Mouse (Mus musculus) urinary bladder, postnatal 10 days (tissue): ENCODE measurements around the gene Syt14.

Source experiments
- DNase-seq: peaks from one replicate; pipeline ENCODE4 v3.0.0; 2022; ENCODE audit warnings: low spot score

The Syt14 gene

DNA sequence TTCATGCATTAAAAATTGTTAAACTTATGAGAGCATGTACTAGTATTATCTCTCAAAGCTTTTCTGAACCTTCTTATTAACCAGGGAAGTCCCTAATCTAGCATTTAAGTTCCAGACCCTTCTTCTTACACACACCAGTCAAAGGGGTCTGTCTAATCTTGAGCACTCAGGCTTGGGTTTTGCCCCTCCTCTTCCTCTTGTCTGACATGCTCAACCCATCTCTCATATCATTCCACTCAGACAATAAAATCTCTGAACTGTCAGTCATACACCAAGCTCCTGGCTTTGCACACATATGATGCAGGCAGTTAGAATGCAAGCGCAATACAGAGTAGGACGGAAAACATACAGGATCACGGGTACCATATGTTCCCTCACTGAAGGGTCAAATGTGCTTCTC is 48.4 kb downstream of the Syt14 start:
- DNase-seq: no peak

DNA sequence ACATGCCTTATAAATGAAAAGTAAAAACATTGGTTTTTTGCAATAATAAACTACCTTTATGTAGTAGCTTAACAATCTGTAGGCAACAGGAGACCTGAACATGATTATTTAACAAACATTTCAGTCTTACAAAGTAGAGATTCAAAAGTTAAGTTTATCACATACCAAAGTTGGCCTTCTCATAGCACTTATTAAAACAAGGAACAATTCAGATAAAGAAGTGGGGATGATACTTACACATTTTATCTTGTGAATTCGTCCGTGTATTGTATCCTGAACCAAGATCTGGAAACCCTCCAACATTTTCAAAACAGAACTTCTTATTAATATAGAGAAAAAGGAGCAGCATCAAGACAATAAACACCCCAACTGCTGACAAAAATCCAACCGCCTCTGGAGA is 49.1 kb downstream of the Syt14 start:
- no peak for DNase-seq

DNA sequence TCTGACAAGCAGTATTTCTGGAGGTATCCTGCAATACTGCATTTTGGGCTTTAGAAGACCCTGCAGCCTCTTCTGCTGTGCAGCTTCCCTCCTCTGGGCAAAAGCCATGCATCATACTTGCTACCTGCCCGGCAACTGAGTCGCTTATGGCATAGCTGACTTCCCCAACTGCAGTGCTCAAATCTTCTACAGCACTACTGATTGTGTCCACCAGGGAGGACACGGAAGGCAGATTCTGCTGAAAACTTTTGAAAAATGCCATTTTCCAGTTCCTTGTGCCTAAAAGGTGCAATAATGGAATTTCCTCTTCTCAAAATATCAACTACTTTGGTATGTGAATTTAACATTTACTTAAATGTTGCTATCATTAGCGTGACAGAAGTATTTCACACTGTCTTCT is 51.2 kb downstream of the Syt14 start:
- DNase-seq: no peak

DNA sequence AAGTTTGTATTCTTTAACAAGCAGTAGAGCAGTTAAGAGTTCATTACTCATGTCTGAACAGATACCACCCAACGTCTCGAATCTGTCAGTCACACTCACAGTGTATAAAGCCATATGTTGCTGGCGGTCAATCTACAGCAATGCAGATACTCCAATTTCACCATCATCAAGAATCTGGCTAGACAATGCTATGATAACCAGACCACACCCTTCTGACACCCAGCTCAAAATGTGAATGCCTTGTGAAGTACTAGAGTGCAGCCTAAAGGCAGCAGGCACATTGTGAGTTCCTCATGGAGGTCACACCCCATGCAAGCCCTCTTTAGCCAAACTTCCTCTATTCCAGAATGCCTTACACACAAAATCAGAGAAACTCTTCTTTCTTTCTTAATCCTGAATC is 53.9 kb downstream of the Syt14 start:
- no peak for DNase-seq

DNA sequence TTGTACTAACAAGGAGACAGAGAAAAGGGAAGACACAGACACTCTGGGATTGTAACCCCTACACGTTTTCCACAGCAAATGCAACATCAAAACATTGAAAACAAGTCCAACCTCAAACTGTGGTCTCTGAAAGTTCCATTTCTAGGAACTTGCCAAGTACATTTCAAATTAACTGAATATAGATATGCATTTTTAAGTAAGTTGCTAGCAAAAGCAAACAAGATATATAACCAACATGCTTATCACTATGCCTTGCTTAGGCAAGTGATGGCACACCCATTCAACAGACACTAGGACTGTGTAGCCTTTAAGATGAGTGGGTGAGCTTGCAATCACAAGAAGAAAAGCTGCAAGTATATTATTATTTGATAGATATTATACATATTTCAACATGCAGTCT is 54.5 kb downstream of the Syt14 start:
- DNase-seq: no peak

DNA sequence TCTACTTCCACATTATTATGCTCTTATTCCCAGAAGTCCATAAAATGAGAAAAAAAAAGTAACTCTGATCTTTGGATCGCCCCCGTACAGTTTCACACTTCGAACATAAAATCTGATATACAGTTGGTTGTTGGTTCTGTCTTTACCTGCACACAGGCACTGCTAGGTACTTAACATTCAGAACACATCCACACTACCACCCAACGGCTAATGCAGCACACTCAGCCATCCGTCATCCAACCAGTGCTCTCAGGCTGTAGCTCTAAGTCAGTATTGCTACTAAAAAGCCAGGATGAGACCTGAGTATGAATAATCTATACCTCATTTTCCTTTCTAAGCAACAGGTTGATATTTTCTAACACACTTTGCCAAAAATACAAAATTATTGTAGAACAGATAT is 73.3 kb downstream of the Syt14 start:
- DNase-seq: no peak

DNA sequence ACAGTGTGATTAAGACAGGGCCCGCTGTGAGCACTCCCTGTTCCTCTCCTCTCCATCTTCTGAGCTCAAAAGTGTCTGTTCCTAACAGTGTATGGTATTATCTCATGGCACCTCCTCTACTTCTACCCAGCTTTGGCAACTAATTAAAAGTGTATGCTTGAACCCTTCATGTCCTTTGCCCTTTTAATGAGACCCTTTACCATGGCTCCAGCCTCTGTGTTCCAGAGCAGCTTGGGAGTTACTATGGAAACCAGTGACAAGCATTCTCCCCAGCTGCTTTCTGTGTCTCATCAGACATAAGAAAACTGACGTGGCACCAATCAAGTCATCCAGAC is 87.8 kb downstream of the Syt14 start:
- DNase-seq: no peak

DNA sequence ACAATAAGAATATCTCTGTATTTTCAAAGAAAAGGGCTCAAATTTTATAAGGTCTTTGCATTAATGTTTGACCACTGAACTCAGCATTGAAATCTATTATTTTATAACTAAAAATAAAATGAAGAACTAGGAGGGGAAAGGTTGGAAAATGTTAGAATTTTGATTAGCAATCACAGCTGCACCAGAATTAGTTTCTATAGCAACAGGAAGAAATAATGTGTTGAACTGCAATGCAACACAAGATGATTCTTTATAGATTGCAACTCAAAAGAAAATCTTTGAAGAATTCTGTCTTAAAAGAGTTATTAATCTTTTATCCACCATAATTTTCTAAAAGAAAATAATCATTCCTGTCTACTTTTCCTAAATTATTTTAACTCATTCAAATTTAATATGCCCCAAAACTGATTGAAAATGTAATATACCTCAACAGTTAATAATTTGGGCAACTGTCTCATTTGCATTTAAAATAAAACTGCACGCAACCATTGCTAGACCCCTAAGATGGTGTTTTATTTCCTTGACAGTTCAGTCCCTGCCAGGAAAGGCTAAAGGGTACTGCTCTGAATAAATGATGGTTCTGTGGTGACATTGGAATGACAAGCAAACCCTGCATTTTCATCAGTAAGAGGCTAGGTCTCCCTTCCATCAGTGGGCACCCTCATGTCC is 88.3 kb downstream of the Syt14 start:
- no peak for DNase-seq

DNA sequence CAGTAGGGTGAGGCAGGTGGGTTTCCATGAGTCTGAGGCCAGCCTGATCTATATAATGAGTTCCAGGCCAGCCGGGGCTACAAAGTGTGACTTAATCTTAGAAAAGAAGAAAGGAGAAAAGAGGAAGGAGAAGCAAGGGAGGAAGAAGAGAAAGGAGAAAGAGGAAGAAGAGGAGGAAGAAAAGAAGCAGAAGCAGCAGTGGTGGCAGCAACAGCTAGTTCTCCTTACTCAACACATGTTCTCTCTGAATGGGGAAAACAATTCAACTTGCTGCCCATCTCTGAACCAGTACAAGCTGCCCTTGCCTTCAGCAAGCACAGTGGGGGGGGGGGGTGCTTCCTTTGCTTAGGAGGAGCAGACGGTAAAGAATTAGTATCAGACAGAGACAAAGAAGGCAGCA is 96.5 kb downstream of the Syt14 start:
- no peak for DNase-seq

DNA sequence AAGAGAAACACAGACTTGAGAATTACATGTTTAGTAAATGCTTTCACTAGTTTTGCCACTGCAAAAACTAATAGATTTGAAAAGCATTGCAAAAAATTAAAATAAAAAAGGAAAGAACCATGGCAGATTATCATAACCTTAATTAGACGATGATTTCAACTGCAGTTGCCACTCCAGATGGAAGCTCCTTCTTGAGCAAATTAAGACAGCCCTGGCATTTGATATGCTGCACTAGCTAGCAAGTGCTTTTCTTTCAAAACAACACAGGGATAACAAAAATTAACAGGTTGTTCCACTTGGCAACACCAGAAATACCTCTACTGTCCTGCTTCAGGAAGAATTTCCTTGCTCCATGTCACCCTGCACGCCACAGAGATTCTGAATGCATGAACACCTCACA is 97.6 kb downstream of the Syt14 start:
- DNase-seq: no peak

DNA sequence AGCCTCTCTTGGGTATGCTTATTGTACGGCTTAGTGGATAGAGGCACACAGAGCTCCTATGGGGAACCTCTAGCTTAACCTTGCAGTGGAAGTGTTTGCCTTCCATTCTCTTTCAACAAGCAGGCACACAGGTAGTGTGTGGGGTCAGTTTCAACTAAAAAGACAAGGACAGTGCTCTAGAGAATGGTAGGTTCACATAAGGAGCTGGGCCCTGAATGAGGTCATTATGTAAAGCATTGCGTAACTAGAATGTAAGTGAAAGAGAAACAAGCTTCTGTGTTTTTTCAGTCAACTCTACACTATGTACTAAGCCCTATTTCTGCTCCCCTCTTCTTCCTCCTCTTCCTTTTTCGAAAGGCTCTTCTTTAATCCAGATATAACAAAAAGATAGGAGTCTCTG is 103.8 kb downstream of the Syt14 start:
- DNase-seq: no peak

DNA sequence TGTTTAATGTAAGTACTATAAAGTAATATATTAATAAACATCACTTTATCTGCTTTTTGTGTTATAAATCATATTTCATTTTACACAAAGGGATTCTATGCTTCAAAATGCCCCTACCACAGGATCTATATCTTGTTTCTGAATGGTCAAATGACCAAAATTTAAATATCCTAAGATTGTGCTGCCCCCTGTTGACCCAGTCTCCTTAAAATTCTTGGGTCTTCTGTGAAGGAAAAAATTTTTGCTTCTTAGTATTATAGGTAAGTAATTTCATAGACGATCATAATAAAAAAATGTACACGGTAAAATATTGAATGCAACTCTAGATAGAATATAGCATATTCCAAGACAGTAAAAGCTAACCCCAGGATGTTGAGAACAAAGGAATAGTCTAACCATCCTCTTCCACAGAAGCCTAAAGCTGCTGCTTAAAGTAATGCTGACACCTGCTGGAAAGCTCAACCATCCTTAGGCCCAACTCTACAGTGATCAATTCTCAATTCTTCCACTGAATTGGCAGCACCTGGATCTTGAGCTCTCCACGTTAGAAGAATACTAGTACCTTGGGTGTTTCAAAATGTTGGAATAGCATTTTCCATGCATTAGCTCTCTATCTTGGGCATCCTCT is 123.4 kb downstream of the Syt14 start:
- no peak for DNase-seq

DNA sequence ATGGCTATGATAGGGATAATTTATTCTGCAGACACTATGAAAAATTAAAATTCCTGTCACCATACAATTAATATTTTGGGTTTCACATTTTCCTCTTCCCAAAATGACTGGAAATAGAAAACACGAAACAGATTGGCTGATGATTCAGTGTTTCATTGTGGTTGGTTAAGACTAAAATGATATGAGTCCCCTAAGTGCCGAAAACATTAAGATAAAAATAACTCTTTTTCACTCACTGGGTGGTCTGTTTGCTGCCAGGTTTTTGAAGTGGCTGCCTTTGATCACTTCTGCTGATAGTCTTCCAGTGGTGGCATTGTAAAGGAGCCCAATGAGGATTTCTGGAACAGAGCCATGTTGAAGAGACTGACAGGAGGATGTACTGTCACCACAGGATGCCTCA is 134.1 kb downstream of the Syt14 start:
- no peak for DNase-seq

DNA sequence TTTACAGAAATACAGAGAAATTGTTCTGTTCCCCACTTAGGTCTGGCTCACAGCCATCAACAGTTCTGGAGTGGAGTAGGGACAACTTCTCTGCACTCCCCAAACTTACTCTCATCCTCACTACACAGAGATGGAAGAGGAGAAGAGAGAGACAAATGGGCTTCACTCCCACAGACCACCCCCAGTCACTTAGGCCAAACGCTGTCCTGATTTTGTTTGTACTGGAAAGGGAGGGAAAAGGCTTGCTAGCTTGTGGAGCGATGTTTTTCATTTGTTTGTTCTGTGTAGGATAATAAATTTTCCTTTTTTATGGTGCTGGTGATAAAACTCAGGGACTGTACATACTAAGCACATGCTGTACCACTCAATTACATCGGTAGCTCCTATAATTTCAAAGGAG is 134.7 kb downstream of the Syt14 start:
- no peak for DNase-seq

DNA sequence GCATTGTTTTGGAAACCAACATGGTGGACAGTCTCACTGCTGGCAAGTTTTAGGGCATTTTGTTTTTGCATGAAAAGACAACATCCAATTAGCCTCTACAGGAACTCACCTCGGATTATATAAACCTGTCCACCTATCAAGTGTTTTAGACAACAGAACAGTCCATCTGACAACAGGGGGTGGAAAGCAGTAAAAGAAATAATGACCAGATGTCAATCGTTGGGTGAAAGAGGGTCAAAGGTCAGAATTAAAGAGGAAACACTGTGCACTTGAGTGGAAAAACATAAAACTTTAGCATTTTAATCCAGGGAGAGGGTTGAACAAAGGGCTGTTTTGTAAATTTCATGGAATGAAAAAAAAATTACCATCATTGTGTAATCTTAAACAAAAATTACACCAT is 136.8 kb downstream of the Syt14 start:
- DNase-seq: no peak

DNA sequence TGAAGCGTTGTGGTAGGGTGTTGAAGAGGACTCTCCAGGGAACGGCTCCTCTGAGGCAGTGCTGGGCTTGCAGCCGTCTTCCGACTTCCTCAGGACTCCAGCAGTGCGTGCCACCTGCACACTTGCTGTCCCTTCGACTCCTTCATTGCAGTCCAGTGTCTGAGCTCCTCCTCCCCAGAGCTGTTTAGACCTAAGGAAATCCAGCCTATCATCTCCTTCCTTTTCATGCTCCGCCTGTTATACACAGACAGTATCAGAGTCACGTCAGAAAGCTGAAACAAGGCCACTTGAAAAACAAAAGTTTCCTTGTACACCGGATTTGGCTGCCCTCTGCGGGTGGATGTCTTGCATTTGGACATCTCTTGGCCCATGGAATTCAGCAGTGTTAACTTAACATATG is 138.4 kb downstream of the Syt14 start:
- no peak for DNase-seq

DNA sequence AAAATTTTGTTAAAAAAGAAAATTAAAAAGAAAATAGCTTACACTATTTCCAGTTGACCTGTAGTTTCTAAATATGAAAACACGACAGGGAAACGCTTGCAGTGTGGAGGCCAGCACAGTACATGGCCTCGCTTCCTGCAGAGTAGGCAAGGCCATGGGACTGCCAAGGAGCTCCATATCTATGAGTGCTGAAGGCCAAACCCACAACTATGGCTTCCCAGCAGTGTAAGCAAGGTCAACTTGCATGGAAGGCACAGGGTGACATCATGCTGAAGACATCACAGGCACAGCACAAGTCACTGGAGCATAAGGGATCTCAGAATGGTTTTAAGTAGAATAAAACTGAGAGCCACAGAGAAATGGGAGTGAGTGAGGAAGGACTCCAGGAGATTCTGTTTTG is 139.5 kb downstream of the Syt14 start:
- DNase-seq: no peak

DNA sequence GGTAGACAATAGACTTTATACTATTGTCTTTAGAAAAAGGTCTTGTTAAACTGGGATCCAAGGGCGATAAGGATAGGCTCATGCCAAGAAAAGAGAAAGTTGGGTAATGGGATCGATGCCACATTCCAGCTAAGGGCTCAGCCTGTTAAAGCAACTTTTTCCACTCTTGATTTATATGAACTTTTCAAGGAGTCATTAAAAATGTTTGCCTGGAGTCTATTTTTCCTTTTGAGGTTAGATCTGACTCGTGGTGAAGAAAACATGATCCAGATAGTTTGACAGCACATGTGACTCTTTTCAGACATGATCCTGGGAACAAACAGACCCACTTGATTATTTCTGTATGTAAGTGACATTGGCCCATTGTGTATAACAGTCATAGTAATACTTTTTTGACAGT is 144.9 kb downstream of the Syt14 start:
- no peak for DNase-seq

DNA sequence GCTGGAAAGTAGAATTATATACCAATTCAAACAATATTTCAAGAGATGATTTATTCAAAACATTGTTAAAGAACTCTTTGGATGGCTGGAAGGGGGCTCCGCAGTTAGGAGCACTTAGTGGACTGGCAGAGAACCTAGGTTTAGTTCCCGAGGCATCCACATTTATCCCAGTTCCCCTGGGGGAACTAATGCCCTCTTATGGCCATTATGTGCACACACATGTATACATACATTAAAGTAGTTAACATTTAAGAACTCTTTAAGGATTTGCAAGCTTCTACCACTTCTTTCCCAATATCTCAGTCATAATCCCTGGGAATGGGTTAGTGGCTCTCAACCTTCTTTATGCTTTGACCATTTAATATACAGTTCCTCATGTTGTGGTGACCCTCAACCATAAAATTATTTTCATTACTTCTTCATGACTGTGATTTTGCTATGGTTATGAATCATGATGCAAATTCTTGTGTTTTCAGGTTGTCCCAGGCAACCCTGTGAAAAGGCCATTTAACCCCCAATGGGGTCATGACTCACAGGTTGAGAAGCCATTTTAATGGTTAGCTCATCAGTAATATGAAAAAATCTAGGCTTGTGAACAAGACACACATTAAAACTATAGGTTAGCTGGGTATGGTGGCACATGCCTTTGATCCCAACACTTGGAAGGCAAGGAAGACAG is 152.8 kb downstream of the Syt14 start:
- no peak for DNase-seq

DNA sequence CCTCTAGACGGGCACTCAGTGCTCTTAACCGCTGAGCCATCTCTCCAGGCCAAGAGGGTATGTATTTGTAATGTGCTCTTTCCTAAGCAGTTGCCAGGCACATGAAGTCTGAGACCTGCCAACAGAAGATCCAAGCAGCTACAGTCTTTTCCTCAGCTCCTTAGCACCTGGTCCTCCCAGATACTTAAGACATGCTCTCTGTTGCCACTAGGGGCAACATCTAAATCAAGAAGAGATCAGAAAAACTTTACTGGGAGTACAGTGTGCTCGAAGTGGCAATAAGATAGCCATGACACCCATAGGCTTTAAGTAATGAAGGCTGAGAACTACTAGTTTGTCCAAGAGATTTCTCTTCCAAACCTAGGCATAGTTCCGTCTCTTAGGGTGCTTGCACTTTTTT is 155.4 kb downstream of the Syt14 start:
- DNase-seq: no peak

DNA sequence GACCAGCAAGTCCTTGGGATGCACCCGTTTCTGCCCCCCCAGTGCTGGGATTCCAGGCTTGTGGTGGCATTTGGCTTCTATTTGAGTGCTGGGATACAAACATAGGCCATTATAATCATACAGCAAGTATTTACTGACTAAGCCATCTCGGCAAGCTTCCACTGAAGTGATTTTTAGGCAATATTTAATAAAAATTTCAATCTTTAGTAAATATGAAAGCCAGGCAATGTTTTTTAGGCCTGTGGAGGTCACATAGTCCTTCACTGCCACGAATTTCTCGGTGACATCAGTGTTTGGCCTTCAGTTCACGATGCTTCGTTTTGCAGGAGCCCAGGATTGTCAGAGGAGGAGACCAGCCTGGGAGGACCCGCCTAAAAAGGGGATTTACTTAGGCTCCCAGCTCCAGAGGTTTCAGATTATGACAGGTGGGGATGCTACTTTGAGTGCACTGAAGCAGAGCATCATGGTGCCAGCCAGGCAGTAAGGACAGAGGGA is 156.4 kb downstream of the Syt14 start:
- no peak for DNase-seq

DNA sequence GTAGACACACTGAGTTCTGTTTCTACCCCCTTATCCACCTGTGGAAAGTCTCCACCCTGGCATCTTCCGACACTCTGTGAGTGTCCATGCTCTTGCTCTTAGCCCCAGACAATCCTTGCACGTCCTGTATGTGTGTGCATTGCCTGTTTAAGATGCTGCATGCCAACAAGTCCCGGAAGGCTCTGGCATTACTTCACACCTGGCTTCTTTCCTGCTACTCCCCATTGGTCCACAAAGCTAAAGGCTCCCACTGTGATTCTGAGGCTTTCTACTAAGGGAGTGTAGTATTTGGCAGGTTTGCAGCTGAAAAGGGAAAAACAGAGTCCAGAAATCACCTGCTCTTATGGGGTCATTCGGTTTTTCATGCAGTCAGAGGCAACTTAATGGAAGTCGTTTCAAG is 162.7 kb downstream of the Syt14 start:
- no peak for DNase-seq

DNA sequence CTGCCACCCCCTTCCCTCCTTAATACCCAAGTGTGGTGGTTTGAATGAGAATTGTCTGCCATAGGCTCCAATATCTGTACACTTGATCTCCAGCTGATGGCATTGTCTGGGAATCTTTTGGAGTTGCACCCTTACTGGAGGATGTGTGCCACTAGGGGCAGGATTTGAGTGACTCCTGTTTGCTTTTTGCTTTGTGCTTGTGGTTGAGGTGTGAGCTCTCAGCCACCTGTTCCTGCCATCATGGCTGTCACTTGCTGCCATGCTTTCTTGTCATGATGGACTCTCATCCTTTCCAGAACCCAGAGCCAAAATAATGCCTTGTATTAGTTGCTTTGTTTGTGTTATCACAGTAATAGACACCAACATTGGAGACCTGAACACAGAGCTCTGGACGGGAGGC is 165.8 kb downstream of the Syt14 start:
- no peak for DNase-seq

DNA sequence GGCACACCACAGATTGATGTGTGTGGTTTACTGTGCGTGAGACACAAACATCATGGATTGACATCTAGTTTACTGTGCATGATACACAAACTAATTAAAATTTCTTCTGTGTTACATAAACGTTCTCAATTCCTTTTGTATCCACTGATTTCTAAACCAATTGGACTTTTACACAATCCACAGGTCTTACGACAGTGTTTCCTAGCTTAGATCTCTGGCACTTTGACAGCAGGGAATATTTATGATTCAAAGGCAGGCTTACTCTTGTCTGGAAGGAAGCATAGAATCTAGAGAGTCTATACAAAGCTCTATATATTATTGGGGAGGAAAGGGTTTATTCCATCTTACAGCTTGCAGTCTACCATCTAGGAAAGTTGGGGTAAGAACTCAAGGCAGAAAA is 171.1 kb downstream of the Syt14 start:
- DNase-seq: no peak
